Mouse (Mus musculus) heart, postnatal 0 days (tissue): Measurements from ENCODE around the gene Gdf10.

ENCODE experiments used
- CTCF ChIP-seq: IDR thresholded peaks from 2 replicates; pipeline ENCODE4 v1.5.1; 2016; ENCODE audit warnings: antibody characterized with exemption, control low read depth, low read depth
- EP300 ChIP-seq: IDR thresholded peaks from 2 replicates; pipeline ENCODE4 v1.6.1; 2016; ENCODE audit warnings: antibody characterized with exemption, low read depth

DNA sequence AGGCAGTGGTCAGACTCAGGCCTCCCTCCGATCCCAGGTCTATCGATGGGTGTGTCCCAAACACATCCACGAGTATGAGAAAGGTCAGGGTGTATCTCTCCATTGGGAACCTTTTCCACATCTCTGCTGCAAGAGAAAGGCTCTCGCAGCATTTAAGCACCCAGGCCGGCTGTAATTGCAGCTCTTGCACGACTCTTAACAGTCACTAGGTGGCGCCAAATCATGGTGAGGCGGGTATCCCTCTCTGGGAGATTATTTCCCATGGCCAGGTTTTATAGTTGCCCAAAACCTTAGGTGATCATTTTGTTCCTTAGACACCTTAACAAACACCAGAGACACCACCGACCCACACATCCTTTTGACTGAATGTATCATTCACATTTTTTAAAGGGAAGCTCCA lies 36.0 kb downstream of the Gdf10 start:
- TF ChIP-seq EP300, result no peak
- peak; percentile 92 for TF ChIP-seq CTCF
